Mouse (Mus musculus) megakaryocyte, embryonic 14.5 days (primary cell): Measurements from ENCODE around the gene Cpa4.

Source experiments
- FLI1 ChIP-seq: IDR thresholded peaks from 2 replicates; pipeline ENCODE4 v1.6.1; 2012; ENCODE audit warnings: low read length, inconsistent platforms, mixed read lengths
- GATA1 ChIP-seq: IDR thresholded peaks from 3 replicates; pipeline ENCODE4 v1.6.1; 2012; ENCODE audit warnings: mixed read lengths, low read length, inconsistent platforms, borderline replicate concordance

GRCm38 (mm10) chr6:30543077-30543476, 25.1 kb upstream of the Cpa4 start:
- TF ChIP-seq GATA1 (no peak), FLI1 (no peak)
